Mouse (Mus musculus): Measurements from ENCODE around the gene Abcc1.

DNA sequence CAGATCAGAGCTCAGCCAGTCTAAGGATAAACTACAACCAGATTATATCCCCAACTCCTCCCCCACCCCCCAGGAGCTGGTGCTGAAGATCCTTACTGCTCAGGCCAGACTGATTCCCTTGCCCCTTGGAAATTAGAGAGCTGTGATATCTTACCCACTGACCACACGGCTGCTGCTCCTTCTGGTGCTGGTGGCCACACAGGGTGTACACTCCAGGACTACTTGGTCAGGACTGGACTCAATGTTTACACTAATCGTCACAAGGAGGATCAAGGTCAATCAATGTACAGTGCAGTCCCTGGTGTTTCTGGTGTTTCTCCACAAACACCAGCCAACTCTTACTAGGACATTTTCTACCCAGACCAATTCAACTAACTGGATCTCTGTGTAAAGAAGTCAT lies 3.5 kb upstream of the Abcc1 start:
- TF ChIP-seq CTCF (conservative IDR thresholded peaks at IDR 0.05 in 1 of 2, IDR thresholded peaks at IDR 0.05 in 1 of 2; ENCODE audit: low read depth in 2 of 2, low read length in 2 of 2): no peak
- TF ChIP-seq KAT2A (IDR thresholded peaks at IDR 0.05; ENCODE audit: insufficient replicate concordance, low read length): no peak
- no peak for TF ChIP-seq TCF12 (IDR thresholded peaks at IDR 0.05; ENCODE audit: low read depth, low read length)
- no peak for TF ChIP-seq EP300 (IDR thresholded peaks at IDR 0.05; ENCODE audit: low read length)
- TF ChIP-seq MAX (IDR thresholded peaks at IDR 0.05; ENCODE audit: low read length): no peak
- no peak for TF ChIP-seq TBP (conservative IDR thresholded peaks at IDR 0.05; ENCODE audit: low read depth, low read length)
- TF ChIP-seq GABPA (IDR thresholded peaks at IDR 0.05; ENCODE audit: insufficient replicate concordance, low read depth, low read length): no peak
- no peak for TF ChIP-seq RAD21 (IDR thresholded peaks at IDR 0.05; ENCODE audit: low read depth, low read length)
- no peak for TF ChIP-seq RCOR1 (conservative IDR thresholded peaks at IDR 0.05; ENCODE audit: low read depth, low read length)
- TF ChIP-seq CHD2 (IDR thresholded peaks at IDR 0.05; ENCODE audit: low read length): no peak
- no peak for TF ChIP-seq ETS1 (conservative IDR thresholded peaks at IDR 0.05; ENCODE audit: low read depth, low read length)
